Mouse (Mus musculus): ENCODE results near the gene Dock2. TPM values are rescaled to one million over a fixed set of nuclear protein-coding genes. Genes with fewer than 3 reads are reported as not detected.
"Not testable (repeated sequence)": the region's sequence is repeated elsewhere in the genome, so short reads cannot be mapped to it uniquely, and the experiment has no call there.

Gene Dock2
- total RNA-seq, 2 experiments from 2014 or later, result 3.5 to 4.1 TPM

- DNase-seq (ENCODE audit: low spot score in 2 of 2), result not testable (repeated sequence)
Observed at GRCm38 (mm10) chr11:34220596-34220995, 563.1 kb downstream of the Dock2 start.

GRCm38 (mm10) chr11:34212853-34213252 is 570.8 kb downstream of the Dock2 start:
- DNase-seq (ENCODE audit: low spot score in 2 of 2), result peak; percentile 77 to 81

DNA sequence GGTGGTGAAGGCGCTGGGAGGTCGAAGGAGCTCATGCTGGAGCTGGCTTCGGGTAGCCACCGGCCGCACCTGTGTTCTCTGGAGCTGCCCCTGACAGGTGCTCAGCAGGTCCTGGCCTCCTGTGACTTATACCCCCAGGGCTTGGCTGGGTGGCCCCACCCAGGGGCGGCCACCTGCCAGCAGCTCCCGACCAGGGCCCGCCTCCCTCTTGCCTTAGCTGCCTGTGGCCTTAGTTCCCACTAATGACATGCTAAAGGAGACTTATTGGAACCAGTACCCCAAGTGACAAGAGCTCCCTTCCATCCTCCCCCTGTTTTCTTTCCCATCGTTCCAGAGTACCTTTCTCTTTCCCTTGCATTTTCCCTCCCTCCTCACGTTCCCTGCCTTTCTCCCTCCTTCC is 575.7 kb downstream of the Dock2 start, which contains the start of gene Foxi1:
Foxi1 (minus strand) TSS at position 101 of the 400 bp plus-strand sequence.
- DNase-seq (ENCODE audit: low spot score in 2 of 2), result no peak

- DNase-seq (ENCODE audit: low spot score in 2 of 2), result no peak
Observed at GRCm38 (mm10) chr11:34202769-34203168, 580.9 kb downstream of the Dock2 start.

GRCm38 (mm10) chr11:34195142-34195541 is 588.5 kb downstream of the Dock2 start:
- no peak for DNase-seq (ENCODE audit: low spot score in 2 of 2)

- no peak for DNase-seq (ENCODE audit: low spot score in 2 of 2)
Observed at GRCm38 (mm10) chr11:34194158-34194941, 589.3 kb downstream of the Dock2 start.

GRCm38 (mm10) chr11:34193658-34194057 is 590.0 kb downstream of the Dock2 start:
- DNase-seq (ENCODE audit: low spot score in 2 of 2), result no peak

DNA sequence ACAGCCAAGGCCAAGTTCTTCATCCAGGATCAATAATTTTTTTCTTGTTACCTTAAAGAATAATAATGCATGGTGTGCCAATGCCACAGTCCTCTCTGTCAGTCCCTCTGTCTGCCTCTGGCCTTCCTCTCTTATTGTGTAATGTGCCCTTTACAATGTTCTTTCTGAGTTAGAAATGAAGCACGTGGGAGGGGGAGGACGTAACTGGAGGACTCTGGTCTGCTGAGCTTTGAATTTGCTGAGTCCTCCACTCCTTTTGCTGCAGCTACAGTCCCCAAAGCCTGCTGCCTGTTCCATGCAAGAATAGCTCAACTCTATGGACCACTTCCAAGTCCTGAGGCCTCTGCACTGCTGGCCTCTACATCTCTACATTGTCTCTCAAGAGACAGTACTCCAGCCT is 599.4 kb downstream of the Dock2 start:
- no peak for DNase-seq (ENCODE audit: low spot score in 2 of 2)

DNA sequence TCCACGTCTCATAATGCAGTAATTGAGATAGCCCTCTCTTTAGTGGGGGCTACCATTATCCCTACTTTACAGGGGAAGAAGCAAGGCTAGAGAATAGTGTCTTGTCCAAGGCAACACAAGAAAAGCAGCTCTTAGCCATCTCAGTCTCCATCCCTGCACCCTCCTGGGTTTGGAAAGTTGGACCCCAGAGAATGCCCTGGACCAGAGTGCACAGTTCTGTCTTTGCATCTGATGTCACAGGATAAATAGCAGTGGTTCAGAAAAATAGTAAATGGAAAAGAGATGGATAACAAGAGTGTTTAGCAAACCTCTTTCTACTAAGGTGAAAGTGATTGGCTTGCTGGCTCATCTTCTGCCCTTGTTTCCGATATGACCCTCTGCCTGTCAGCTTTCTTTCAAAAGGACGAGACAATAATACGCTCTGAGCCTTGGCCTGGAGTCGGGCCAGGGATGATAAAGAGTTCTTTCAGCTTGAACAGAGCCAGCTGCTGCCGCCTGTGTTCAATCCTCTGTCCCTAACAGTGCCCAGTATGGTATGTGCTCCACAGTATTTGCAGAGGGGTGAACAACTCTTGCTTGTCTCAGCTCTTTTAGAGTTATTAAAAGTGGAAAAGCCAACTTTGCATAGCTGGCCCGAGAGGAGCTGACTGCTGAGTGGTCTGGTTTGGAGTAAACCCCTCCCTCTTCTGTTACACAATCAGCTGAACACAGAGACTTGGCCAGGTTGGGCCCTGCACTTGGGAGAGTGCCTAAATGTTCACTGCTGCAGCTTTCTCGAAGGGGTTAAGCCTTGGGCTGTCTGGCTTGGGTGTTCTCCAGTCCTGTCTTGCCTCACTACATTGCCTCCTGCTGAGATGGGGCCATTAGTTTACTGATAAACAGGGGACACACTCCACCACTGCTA is 602.2 kb downstream of the Dock2 start:
- DNase-seq (ENCODE audit: low spot score in 2 of 2), result peak; percentile 22 to 37

GRCm38 (mm10) chr11:34178752-34179151 is 604.9 kb downstream of the Dock2 start:
- no peak for DNase-seq (ENCODE audit: low spot score in 2 of 2)

Other genes starting within 250 kb of the Dock2 start
- gene Spdl1, start 49.7 kb upstream of the Dock2 start, total RNA-seq (2021), result 1 to 10 TPM in 1 of 2 experiments, under 1 TPM in 1; 0.88 to 1.0 TPM